Mouse (Mus musculus) c-Kit-positive CD71-positive TER-119-negative erythroid progenitor cells, embryonic 14.5 days (primary cell): ENCODE measurements around the gene Tsen54.

Experiments used
- DNase-seq: peaks from one replicate; pipeline ENCODE4 v3.0.0-alpha.2; 2013; ENCODE audit warnings: low read depth

Tsen54 gene

GRCm38 (mm10) chr11:115803072-115803709 lies 11.3 kb upstream of the Tsen54 start:
- DNase-seq = no peak

DNA sequence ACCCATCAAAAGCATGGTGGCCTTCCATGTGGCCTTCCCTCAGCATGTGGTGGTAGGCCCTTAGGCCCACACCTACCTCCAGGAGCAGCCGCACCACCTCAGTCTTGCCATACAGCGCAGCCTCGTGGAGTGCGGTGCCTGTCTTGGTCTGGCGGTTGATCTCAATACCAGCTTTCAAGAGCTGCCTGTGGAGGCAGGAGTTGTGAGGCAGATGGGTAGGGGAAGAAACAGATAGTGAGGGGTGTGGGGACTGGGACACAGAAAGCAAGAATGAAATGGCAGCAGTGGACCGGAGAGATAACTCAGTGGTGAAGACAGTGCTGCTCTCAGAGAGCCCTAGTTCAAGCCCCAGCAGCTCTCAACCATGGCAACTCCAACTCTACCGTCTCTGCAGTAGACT lies 9.5 kb upstream of the Tsen54 start:
- peak; percentile 73 for DNase-seq

DNA sequence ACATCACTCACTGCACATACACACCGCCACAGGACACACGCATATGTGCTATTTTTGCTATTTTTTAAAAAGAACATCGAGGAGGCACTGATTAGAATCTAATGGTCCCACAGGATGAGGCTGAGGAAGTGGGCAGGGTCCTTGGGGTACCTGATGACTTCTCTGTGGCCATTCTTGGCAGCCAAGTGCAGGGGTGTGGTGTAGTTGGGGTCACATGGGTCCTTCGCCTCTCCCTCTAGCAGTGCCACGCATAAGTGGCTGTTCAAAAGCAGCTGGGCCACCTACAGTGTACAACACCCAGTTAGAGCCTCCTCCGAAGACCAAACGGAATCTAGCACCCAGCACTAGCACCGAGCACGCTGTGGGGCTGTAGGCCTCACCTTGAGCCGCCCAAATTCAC lies 8.4 kb upstream of the Tsen54 start:
- no peak for DNase-seq

GRCm38 (mm10) chr11:115807306-115807705 lies 7.2 kb upstream of the Tsen54 start:
- DNase-seq = no peak

DNA sequence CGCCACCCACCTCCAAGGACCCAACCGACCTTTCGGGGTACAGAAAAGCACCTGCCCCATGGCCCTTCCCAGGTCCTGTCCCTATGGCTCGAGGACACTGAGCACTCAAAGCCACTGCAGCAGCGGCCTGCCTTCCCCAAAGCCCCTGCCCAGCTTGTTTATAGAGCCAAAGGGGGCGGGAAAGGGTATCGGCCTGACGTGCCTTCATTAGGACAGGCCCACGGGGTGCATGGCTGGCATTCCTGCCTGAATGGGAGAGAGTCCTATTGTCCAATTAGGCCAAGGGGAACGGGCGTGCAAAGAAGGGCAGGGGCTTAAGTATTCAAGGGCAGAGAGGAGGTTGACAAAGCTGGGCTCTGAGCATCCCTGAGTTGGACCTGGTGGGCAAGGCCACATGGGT lies 6.6 kb upstream of the Tsen54 start:
- DNase-seq = no peak

- no peak for DNase-seq
Measured at GRCm38 (mm10) chr11:115808696-115809310, 5.7 kb upstream of the Tsen54 start.

DNA sequence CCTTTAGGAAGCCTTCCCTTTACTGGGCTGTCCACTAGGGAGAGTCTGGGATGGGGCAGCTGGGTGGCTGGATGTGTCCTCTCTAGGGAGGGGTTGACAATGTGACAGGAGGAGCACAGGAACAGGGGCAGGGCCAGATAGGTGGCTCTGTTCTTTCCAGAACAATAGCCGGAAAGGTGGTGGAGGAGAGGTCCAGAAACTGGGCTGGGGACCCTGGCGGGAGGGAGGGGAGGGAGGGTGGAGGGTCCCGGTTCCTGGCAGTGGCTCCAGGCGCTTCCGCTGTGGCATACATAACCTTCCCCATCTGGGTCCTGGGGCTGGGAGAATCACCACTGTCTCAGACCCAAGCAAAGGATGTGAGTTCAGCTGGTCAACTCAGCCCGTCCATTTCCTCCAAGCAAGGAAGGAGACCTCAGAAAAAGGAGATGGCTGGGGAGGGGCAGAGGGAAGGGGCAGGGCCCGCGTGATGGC lies 5.2 kb upstream of the Tsen54 start:
- no peak for DNase-seq

GRCm38 (mm10) chr11:115810377-115810776 lies 4.1 kb upstream of the Tsen54 start:
- DNase-seq = no peak

GRCm38 (mm10) chr11:115811381-115812093 lies 3.0 kb upstream of the Tsen54 start:
- DNase-seq = no peak

GRCm38 (mm10) chr11:115812095-115812494 lies 2.4 kb upstream of the Tsen54 start:
- DNase-seq = no peak

DNA sequence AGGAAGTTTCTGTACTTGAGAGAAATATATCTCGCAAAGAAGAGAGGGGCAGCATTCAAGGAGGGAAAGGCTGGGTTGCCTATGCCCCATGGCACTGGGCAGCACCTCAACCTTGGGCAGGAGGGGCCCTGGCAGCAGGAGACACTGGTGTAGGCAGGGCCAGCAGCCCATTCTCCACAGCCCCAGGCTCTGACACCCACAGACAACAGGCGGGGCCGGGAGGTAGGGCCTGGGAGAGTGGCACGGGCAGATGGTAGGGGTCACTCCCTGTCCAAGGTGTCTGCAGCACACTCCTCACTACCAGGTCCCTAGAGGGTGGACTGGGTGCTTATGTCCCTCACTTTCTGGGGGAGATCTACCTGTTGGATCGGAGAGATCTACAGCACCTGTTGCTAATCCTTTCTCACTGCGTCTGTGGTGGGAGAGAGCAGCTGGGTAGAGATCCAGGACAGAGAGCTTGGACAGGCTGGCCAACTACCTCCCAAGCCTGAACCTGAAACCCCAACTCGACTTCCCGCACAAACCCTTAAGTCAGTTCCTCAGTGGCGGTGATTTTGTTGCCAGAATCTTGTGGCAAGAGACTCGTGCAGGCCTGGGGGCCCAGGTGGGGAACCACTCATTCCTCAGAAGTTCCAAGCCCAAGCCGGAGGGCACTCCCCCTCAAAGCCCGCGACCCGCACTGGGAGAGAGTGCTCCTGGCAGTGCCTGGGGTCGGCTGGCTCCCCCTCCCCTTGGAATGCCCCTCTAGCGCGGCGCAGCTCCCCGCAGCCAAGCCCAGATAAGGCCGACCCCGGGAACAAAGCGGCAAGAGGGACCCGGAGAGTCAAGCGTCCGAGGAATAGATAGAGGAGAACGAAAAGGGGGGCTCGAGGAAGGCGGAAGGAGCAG lies 1.7 kb upstream of the Tsen54 start:
- no peak for DNase-seq

DNA sequence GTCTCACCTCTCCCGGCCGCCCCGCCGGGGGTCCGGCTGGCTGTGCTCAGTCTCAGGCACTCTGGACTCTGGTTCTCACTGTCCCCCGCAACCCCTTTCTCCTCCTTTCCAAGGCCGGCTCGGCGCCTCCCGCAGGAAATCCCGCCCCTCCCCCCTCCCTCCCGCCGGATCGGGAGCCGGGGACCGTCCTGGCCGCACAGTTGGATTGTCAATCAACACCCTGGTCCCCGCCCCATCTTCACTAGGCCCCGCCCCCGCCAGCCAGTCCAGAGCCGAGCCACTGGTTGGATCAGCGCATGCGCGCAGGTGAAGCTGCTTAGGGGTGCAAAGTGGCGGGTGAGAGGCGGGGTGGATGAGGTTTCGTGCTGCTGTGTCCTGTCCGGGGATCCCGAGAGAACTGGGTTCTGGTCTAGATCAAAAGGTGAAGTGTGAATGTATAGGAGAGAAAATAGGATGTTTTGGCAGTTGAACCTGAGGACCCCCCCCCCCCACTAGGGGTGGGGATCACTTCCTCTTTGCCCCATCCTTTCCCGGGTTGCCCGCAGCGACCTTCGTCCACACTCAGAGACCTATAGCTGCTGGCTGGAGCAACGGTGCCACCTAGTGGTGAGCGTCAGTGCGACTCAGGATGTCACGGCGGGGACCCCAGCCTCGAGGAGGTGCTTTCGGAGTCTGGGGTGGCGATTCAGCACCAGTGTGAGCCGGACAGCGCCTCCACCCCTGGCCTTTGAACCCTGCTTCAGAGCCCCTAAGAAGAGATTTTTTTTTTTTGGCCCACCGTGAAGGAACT lies 822 bp upstream of the Tsen54 start, which contains the start of gene Caskin2:
TSS of gene Caskin2 (minus strand) at position 133 of the 790 bp plus-strand sequence.
- peak; percentile 94 for DNase-seq

GRCm38 (mm10) chr11:115817331-115817730 lies 2.8 kb downstream of the Tsen54 start:
- DNase-seq = no peak

- no peak for DNase-seq
Measured at GRCm38 (mm10) chr11:115819915-115820623, 5.5 kb downstream of the Tsen54 start.

- DNase-seq = no peak
Measured at GRCm38 (mm10) chr11:115821001-115821400, 6.5 kb downstream of the Tsen54 start.

GRCm38 (mm10) chr11:115823774-115824740 lies 9.5 kb downstream of the Tsen54 start, which contains the start of gene Llgl2:
TSS of gene Llgl2 (plus strand) at chr11:115824049.
- DNase-seq = peak; percentile 88

DNA sequence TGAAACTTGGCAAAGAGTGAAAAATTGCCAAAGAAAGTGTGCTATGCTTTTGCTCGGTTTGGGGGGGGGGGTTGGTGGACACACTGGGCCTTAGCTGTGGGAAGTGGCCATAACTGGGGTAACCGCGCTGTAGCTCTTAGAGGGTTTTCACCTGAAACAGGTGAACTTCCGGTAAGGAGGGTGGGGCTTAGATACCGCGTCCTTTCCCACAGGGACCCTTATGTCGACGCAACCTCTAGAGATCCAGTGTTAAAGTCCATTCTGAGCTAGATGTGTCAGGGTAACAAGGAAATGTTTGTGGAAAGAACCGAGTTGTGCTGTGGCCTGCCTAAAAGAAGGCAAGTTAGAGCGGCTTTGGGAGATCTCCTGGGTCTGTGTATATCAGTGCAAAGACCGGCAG lies 10.3 kb downstream of the Tsen54 start:
- DNase-seq = no peak

- DNase-seq = no peak
Measured at GRCm38 (mm10) chr11:115826487-115826886, 12.0 kb downstream of the Tsen54 start.

DNA sequence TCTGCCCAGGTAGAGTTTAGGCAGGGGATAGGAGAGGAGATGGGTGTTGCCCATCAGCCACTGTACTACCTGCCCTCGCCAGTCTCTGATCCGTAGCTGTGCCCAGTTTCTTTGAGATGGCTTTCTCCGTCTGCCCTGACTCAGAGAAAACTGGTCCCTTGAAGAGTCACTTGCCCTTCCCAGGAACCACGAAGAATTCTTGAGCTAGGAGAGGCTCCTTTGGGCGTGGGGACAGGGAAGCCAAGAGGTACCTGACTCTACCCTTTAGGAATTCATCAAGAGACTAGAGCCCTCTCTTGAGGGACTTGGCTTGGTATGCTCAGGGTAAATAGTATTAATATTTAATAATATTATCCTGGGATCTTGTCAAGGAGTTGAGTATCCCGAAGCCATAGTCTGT lies 13.1 kb downstream of the Tsen54 start:
- no peak for DNase-seq
